Mouse (Mus musculus): ENCODE results near the gene Fars2.
"Not testable (repeated sequence)": the region's sequence is repeated elsewhere in the genome, so short reads cannot be mapped to it uniquely, and the experiment has no call there.

The Fars2 gene

GRCm38 (mm10) chr13:36294503-36294902, 177.3 kb downstream of the Fars2 start:
- DNase-seq (ENCODE audit: low read depth) = no peak

- no peak for DNase-seq (ENCODE audit: low read depth)
These were observed 178.6 kb downstream of the Fars2 start for GRCm38 (mm10) chr13:36295848-36296247.

GRCm38 (mm10) chr13:36296574-36296973, 179.4 kb downstream of the Fars2 start:
- DNase-seq (ENCODE audit: low read depth) = no peak

GRCm38 (mm10) chr13:36297950-36298781, 181.0 kb downstream of the Fars2 start:
- DNase-seq (ENCODE audit: low read depth) = no peak

GRCm38 (mm10) chr13:36298782-36299031, 181.5 kb downstream of the Fars2 start:
- no peak for DNase-seq (ENCODE audit: low read depth)

GRCm38 (mm10) chr13:36302770-36303169, 185.6 kb downstream of the Fars2 start:
- DNase-seq (ENCODE audit: low read depth) = no peak

GRCm38 (mm10) chr13:36305306-36305705, 188.1 kb downstream of the Fars2 start:
- DNase-seq (ENCODE audit: low read depth) = no peak

DNA sequence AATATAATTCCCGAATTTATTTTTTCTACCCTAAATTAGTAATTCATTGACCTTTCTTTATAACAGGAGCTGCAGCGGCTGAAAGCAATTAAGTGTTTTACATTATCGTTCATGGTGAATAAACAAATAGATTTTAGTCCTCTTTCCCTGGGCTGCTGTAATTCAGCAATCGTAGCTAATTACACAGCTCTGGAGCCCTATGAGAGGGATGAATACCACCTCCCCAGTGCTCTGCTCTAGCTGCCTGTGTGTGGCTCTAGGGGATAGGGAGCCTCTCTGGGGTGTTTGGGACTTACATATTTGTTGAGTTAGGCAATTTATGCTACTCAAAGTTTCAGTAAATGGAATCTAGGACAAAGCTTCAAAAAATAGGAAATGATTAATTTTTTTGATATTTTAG, 190.2 kb downstream of the Fars2 start:
- DNase-seq (ENCODE audit: low read depth) = no peak

DNA sequence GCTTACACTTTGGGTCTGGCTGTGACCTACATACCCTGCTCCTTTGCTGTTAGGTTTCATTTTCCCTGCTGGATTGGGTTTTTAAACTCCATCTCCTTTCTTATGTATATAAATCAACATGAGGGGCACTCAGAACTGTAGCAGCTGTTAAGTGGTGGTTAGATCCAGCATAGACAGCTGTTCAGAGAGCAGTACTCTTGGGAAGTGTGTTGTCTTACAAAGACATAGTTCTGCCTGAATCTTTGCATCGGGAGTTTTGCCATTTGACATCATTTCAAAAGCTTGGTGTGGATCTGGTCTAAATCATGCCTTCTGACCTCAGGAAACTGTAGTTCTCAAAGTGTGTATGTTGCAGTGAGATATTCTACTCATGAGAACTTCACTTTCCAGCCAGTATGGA, 191.9 kb downstream of the Fars2 start:
- no peak for DNase-seq (ENCODE audit: low read depth)

GRCm38 (mm10) chr13:36314218-36314617, 197.0 kb downstream of the Fars2 start:
- DNase-seq (ENCODE audit: low read depth) = no peak

DNA sequence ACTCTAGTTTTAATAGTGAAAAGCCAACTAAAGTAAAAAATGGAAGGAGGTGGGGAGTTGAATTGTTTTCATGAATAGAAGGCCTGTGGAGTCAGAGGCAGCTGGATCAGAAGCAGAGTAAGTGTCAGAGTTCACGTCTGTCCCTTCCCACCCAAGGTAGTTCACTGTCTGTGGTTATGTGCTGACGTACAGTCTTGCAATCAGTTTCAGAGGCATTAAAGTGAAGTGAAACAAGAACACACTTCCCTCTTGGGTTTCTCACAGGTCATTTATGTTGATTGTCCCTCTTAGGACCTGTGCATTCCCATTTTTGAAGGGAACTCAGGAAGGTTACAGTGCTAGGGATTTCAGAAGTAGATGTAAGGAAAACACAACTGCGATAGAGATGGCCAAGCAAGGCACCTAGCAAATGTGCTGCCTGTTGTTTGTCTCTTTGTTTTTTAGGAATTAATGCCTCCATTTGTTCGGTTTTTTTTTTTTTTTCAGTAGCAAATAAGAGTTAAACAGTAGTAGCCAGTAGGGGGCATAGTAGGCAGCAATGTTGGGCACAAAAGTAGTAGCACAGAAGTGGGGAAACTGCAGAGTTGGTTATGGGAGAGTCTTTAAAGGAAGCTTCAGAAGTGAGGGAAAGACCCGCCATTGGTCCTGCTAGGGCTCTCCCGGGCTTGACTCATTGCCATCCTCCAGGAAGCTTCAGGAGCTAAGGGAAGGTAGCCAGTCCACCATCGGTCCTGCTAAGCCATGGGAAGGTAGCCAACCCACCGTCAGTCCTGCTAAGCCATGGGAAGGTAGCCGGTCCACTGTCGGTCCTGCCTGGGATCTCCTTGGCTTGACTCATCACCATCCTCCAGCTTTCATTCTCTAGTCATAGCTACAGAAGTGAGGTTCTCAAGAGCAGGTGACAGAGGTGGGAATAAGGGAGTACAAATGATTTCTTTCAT, 197.9 kb downstream of the Fars2 start:
- DNase-seq (ENCODE audit: low read depth) = no peak

GRCm38 (mm10) chr13:36317824-36318223, 200.6 kb downstream of the Fars2 start:
- no peak for DNase-seq (ENCODE audit: low read depth)

DNA sequence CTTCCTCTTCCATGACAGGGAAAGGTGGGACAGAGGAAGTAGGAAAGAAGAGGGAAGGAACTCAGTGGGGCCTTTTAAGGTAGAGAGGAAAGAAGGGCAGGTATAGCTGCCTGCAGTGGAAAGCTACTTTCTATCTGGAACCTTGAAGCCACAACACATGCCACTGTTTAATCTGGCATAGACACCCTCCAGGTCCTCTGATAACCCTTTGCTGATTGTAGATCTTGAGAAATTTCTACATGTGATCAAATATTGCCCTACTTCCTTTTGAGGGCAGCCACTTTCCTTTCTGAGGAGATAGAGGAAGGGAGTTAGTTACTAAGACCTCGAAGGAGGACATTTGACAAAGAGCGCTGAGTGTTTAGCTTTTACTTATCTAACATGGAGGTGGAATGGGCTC, 207.4 kb downstream of the Fars2 start:
- DNase-seq (ENCODE audit: low read depth) = no peak

GRCm38 (mm10) chr13:36326539-36326938, 209.3 kb downstream of the Fars2 start:
- no peak for DNase-seq (ENCODE audit: low read depth)

DNA sequence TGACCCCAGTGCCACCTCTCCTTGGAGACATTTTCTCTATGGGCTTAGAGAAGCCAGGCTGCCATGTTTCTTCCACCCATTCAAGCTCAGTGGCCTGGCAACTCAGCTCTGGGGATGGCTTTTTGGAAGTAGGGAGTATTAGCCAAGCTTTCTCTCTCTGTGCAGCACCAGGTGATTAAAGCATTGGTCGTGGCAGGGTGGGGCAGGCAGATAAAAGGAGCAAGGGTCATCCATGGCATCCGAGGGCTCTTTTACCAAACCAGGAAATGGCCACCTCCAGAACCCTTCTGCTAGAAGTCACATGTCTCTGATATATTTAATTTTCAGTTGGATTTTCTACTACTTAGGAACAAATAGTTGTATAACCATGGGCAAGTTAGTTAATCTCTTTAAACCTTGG, 212.7 kb downstream of the Fars2 start:
- no peak for DNase-seq (ENCODE audit: low read depth)

DNA sequence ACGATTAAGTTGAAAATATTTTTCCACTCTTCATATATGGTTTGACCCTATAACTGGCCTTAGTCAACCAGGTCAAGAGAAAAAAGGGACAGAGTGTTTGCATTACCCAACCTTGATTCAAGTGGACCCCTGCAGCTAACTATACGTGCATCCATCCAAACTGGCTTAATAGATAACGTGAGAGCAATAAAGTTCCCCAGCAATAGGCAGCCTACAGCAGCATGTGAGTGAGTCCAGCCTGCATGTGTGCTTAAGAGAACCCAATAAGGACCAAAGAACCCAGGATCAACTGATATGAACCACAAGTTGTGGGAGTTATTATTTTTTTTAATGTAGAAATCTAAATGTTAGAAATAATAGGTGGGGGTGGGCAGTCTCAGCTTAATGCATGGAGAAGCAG, 213.3 kb downstream of the Fars2 start:
- DNase-seq (ENCODE audit: low read depth) = no peak

DNA sequence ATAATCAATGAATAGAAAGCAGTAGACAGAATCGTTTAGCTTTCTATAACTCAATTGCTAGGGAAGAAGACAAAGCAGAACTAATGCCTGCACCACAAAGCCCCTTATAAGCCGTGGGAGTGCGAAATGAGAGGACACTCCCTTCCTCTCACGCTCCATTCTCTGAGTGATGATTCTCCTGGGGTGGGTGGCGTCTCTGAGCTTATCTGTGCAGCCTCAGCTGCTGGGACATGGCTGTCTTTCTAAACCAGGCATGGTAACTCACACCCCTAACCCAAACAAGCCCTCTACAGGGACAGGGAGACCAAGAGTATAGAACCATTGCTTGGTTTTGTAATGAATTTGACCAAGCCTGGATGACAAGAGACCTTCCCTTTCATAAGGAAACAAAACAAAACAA, 217.5 kb downstream of the Fars2 start:
- no peak for DNase-seq (ENCODE audit: low read depth)

- DNase-seq (ENCODE audit: low read depth) = no peak
These were observed 234.3 kb downstream of the Fars2 start for GRCm38 (mm10) chr13:36351529-36351928.

- no peak for DNase-seq (ENCODE audit: low read depth)
These were observed 240.3 kb downstream of the Fars2 start for GRCm38 (mm10) chr13:36357469-36357868.

DNA sequence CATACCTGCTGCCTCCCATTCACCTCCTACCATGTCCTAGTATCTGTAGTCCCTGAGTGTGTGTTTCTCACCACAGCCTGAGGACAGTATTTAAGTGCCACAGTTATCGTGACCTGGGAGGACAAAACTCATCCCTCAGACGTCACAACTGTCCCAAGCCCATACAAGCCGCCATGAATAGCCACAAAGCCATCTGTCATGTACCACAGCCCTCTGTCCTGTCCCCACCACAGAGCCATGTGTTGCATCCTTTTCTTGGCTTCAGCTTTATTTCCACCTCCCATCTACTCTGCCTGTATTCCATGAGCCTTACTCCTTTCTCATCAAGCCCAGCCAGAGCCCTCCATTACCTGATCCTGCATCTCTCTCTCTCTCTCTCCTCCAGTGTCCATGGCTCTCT, 244.2 kb downstream of the Fars2 start:
- DNase-seq (ENCODE audit: low read depth) = no peak

- DNase-seq (ENCODE audit: low read depth) = not testable (repeated sequence)
These were observed 248.5 kb downstream of the Fars2 start for GRCm38 (mm10) chr13:36365719-36366118.

GRCm38 (mm10) chr13:36366304-36366703, 249.1 kb downstream of the Fars2 start:
- DNase-seq (ENCODE audit: low read depth) = peak; percentile 10
